Mouse (Mus musculus): ENCODE measurements at regions not wholly inside any gene's neighbourhood (a gene's known extent, or its start where the extent isn't known, plus 50 kb on each side); places are given as distances from the start of the nearest gene placed in this dataset.

DNA sequence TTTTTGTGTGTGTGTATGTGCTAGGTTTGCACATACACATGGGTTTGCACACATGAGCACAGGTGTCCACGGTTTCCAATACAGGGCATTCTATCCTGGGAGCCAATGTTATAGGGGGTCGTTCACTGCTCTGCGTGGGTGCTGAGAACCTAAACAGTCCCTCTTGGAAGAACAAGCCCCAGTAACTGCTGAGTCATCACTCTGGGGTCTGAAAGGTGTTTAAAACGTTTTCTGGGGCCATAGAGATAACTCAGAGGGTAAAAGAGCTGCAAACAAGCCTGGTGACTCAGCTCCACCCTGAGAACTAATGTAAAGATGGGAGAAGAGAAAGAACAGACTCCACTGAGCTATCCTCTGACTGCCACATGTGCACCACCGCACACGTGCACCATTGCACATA lies 172.0 kb upstream of the Tbx3 start:
- H3K36me3 ChIP-seq: no peaks in the 10 kb centered on the region
- WGBS: 67% methylated on average over 6 of the region's 6 CpGs
- no peaks in the 10 kb centered on the region for H3K9me3 ChIP-seq

DNA sequence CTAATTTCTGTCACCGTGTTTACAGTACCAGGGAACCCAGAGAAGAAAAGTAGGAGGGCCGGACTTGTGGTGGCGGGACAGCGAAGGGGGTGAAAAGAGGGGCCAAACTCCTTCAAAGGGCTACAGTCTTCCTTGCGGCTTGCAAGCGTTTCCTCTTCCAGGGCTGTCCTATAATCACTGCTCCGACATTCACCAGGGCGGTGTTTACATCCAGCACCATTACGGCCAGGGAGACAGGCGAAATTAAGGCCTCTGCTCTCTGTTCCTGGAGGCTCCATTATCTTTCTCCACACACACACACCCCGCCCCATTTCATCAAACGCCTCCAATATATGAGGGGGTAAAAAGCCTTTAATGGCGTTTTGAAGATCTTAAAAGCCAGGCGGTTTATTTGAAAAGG lies 162.8 kb upstream of the Tbx3 start:
- WGBS: 37% methylated on average over 14 of the region's 14 CpGs
- Histone ChIP-seq H3K4me2 (no peak overlapping the region), H3K4me1 (no peaks in the 10 kb centered on the region), H3K9me3 (no peaks in the 10 kb centered on the region), H3K4me3 (no peak overlapping the region), H3K27me3 (0 out of 2 replicates have a peak, but pooled peaks cover 11% of the 10 kb centered on the region), H3K27ac (no peak overlapping the region), H3K9ac (no peak overlapping the region), H3K36me3 (no peaks in the 10 kb centered on the region)
- no peak for ATAC-seq (ENCODE audit: insufficient number of reproducible peaks, low FRiP score, low TSS enrichment, low read depth)

More for the DNA sequence above, 172.0 kb upstream of the Tbx3 start:
- no peak for ATAC-seq (ENCODE audit: insufficient number of reproducible peaks, low FRiP score, low TSS enrichment, low read depth)
- Histone ChIP-seq H3K9ac (no peak overlapping the region), H3K27me3 (peaks cover 7% of the 10 kb centered on the region; the same call in 1 of the 2 replicates), H3K27ac (no peak overlapping the region), H3K4me1 (no peaks in the 10 kb centered on the region), H3K4me2 (no peak overlapping the region), H3K4me3 (no peak overlapping the region)

DNA sequence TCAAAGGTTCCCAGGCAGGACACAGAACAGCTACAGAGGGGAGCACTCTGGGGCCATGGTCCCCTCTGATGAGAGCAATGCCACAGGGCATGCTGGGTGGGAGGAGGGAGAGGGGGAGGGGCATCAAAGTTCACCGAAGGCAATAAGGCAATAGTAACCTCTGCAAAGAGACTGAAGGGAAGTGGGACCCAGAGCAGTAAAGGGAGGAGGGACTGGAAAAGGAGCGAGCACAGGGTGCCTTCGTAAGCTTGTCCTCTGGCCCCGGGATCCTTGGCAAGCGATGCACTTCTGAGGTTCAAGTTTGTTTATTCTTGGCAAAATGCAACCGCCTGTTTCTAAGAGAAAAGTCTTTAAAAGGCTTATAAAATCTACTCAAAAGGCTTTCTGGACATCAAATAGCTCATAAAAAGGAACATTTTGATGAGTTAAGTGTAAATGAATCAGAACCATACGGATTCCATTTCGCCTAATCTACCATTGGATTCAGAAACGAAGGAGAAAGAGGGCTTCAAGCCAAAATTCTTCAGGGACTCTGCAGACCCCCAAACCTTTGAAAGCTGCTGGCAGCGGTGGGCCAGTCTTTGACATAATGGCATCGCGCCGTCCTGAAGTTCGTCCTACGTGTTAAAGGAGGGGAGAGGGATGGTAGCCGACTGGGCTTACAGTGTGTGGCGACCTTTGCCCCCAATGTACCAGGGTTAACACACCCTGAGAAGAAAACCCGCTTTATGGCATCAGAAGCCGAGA lies 151.8 kb upstream of the Tbx3 start:
- H3K9ac ChIP-seq: no peak overlapping the region
- ATAC-seq (ENCODE audit: insufficient number of reproducible peaks, low FRiP score, low TSS enrichment, low read depth): no peak
- H3K4me3 ChIP-seq: no peak overlapping the region
- H3K27ac ChIP-seq: no peak overlapping the region
- 38% methylated on average over 19 of the region's 19 CpGs for WGBS
- peaks cover 24% of the 10 kb centered on the region for H3K4me1 ChIP-seq
- H3K4me2 ChIP-seq: no peak overlapping the region
- H3K36me3 ChIP-seq: no peaks in the 10 kb centered on the region
- peaks cover 26% of the 10 kb centered on the region for H3K27me3 ChIP-seq
- no peaks in the 10 kb centered on the region for H3K9me3 ChIP-seq

DNA sequence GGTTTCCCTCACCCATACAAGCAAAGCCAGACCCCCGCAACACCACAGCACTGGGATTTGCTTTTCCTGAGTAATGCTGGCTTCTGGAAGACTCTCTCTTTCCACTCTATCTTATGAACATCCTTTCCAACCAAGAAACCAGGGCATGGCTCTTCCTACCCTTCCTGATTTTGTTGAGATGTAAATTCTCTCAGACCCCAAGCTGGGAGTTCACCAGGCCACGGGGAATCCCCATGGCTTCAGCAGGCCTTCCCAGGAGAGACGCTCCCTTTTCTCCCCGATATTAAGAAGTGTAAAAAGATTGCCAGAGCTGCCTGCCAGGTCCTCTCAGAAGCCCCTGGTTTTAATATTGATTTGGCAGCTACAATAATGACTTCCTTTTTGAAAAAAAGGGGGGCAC lies 146.3 kb upstream of the Tbx3 start:
- peaks cover 20% of the 10 kb centered on the region for H3K4me1 ChIP-seq
- no peak overlapping the region for H3K4me2 ChIP-seq
- H3K27ac ChIP-seq: no peak overlapping the region
- peaks cover 27% of the 10 kb centered on the region; the same call in 1 of the 2 replicates for H3K27me3 ChIP-seq
- no peak overlapping the region for H3K4me3 ChIP-seq
- no peak for ATAC-seq (ENCODE audit: insufficient number of reproducible peaks, low FRiP score, low TSS enrichment, low read depth)
- WGBS: 26% methylated on average over 4 of the region's 4 CpGs
- H3K36me3 ChIP-seq: no peaks in the 10 kb centered on the region
- H3K9me3 ChIP-seq: no peaks in the 10 kb centered on the region
- H3K9ac ChIP-seq: no peak overlapping the region

DNA sequence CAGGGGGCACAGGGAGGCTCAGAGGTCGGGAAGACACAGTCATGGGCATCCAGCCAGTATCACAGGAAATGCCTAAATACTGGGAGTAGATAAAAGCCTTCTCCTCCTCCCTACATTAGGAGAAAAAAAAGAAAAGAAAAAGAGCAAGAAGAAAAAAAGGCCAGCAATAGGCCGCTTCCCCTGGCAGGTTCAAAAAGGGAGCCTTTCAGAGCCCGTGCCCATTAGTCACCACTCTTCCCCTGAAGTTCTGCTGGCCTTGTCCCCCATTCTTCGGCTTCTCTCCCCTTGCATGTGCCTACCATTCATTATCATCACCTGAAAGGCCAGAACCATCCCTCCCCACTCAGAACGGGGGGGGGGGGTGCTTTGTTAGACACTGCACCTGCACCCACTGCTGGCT lies 144.5 kb upstream of the Tbx3 start:
- no peak overlapping the region for H3K27ac ChIP-seq
- no peak overlapping the region for H3K9ac ChIP-seq
- 78% methylated on average over 5 of the region's 5 CpGs for WGBS
- peaks cover 18% of the 10 kb centered on the region for H3K4me1 ChIP-seq
- ATAC-seq (ENCODE audit: insufficient number of reproducible peaks, low FRiP score, low TSS enrichment, low read depth): no peak
- peaks cover 24% of the 10 kb centered on the region; the same call in 1 of the 2 replicates for H3K27me3 ChIP-seq
- H3K36me3 ChIP-seq: no peaks in the 10 kb centered on the region
- H3K9me3 ChIP-seq: no peaks in the 10 kb centered on the region
- no peak overlapping the region for H3K4me2 ChIP-seq
- no peak overlapping the region for H3K4me3 ChIP-seq

DNA sequence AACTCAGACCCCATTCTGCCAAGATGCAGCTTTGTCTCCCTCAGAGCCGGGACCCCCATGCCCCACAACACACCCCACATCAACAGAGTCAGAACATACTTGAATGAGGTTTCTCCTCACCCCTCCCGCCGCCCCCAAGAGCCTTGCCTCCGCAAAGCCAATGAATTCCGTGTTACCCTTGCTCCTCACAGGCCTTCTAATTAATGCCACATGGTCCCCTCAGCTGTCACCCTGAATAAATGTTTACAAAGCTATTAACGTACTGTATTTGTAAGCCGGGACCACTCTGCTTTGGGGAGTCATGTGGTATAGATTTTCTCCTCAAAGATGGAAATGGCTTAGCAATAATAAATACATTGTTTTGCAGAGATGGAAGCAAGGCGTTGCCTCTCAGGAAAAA lies 140.5 kb upstream of the Tbx3 start:
- H3K27me3 ChIP-seq: peaks cover 29% of the 10 kb centered on the region; the same call in 1 of the 2 replicates
- no peak overlapping the region for H3K4me3 ChIP-seq
- no peak overlapping the region for H3K9ac ChIP-seq
- H3K9me3 ChIP-seq: no peaks in the 10 kb centered on the region
- no peaks in the 10 kb centered on the region for H3K36me3 ChIP-seq
- no peak overlapping the region for H3K27ac ChIP-seq
- ATAC-seq (ENCODE audit: insufficient number of reproducible peaks, low FRiP score, low TSS enrichment, low read depth): no peak
- H3K4me2 ChIP-seq: no peak overlapping the region
- 22% methylated on average over 8 of the region's 8 CpGs for WGBS
- peaks cover 7% of the 10 kb centered on the region for H3K4me1 ChIP-seq

DNA sequence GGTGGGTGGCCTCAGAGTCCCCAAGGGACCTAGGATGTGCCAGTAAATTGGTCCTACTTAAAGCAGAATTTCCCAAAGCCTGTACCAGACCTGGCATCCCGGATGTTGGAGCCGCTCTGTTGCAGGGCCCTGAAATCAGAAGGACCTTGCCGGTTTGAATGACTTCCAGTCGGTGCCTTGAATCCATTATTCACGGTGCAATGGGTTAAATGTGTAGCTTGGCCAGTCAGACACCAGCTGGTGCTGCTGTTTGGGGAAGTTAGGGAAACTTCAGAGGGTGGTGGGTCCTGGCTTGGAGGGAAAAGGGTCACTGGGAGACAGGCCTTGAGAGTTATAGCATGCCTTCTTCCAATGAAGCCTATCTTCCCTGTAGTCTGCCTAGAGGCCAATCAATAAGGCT lies 135.5 kb upstream of the Tbx3 start:
- H3K27me3 ChIP-seq: peaks cover 29% of the 10 kb centered on the region
- WGBS: 48% methylated on average over 5 of the region's 5 CpGs

DNA sequence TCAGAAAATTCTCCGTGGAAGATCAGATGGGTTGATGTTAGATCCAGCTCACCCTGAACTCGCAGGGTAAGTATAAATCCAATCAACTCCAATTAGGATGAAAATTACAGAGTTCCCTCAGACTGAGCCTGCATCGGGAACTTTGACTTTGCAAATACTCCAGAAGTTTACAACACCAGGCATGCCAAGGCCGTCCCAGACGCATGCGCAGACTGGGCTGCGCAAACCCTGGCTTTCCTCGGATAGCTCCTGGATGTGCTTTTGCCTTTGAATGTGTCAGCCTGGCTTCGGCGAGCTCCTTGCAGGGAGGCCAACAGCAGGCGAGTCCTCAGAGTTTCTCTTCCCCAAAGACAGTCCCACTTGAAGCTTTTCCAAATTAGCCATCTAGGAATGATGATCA lies 127.6 kb upstream of the Tbx3 start:
- Histone ChIP-seq H3K27me3 (peaks cover 26% of the 10 kb centered on the region), H3K27ac (no peak overlapping the region), H3K4me1 (peaks cover 11% of the 10 kb centered on the region), H3K9ac (no peak overlapping the region), H3K36me3 (no peaks in the 10 kb centered on the region), H3K4me3 (no peak overlapping the region), H3K9me3 (no peaks in the 10 kb centered on the region), H3K4me2 (no peak overlapping the region)
- 73% methylated on average over 11 of the region's 11 CpGs for WGBS
- ATAC-seq (ENCODE audit: insufficient number of reproducible peaks, low FRiP score, low TSS enrichment, low read depth): no peak

More for the DNA sequence above, 135.5 kb upstream of the Tbx3 start:
- Histone ChIP-seq H3K4me2 (no peak overlapping the region), H3K36me3 (no peaks in the 10 kb centered on the region), H3K4me1 (peaks cover 4% of the 10 kb centered on the region; the same call in 1 of the 2 replicates), H3K27ac (no peak overlapping the region), H3K9me3 (no peaks in the 10 kb centered on the region), H3K4me3 (no peak overlapping the region), H3K9ac (no peak overlapping the region)
- no peak for ATAC-seq (ENCODE audit: insufficient number of reproducible peaks, low FRiP score, low TSS enrichment, low read depth)

DNA sequence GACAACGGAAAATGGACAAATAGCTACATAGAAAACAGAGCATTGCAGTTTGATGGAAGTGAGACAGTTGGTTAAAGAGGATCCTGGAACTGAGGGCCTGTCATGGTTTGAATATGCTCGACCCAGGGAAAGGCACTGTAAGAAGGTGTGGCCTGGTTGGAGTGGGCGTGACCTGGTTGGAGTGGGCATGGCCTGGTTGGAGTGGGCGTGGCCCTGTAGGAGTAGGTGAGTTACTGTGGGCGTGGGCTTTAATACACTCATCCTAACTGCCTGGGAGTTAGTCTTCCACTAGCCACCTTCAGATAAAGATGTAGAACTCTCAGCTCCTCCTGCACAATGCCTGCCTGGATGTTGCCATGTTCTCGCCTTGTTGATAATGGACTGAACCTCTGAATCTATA lies 126.8 kb upstream of the Tbx3 start:
- H3K4me3 ChIP-seq: no peak overlapping the region
- no peaks in the 10 kb centered on the region for H3K36me3 ChIP-seq
- no peak overlapping the region for H3K4me2 ChIP-seq
- peaks cover 31% of the 10 kb centered on the region for H3K27me3 ChIP-seq
- no peaks in the 10 kb centered on the region for H3K9me3 ChIP-seq
- H3K4me1 ChIP-seq: peaks cover 11% of the 10 kb centered on the region
- no peak for ATAC-seq (ENCODE audit: insufficient number of reproducible peaks, low FRiP score, low TSS enrichment, low read depth)
- WGBS: 92% methylated on average over 6 of the region's 6 CpGs
- no peak overlapping the region for H3K9ac ChIP-seq
- no peak overlapping the region for H3K27ac ChIP-seq

DNA sequence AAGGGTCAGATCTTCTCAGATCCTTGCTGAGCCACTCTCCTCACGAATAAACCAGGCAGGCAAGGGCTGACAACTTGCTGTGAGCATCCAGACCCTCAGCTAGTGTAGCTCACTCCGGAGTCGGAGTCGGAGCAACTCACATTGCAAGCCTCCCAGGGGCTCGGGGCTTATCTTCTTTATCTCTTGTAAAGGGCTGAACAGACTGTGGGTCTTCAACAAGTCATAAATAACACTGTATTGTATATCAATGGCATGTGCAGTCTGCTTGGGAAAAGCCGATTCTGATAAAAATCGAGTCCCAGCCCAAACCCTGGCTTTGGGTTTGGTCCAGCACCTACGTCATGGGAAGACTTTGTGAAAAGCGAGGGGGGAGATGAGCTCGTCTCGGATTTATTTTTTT lies 125.8 kb upstream of the Tbx3 start:
- Histone ChIP-seq H3K27me3 (peaks cover 32% of the 10 kb centered on the region), H3K4me3 (no peak overlapping the region), H3K36me3 (no peaks in the 10 kb centered on the region), H3K4me1 (peaks cover 11% of the 10 kb centered on the region), H3K9ac (no peak overlapping the region), H3K9me3 (no peaks in the 10 kb centered on the region), H3K4me2 (no peak overlapping the region), H3K27ac (no peak overlapping the region)
- no peak for ATAC-seq (ENCODE audit: insufficient number of reproducible peaks, low FRiP score, low TSS enrichment, low read depth)
- WGBS: 41% methylated on average over 11 of the region's 11 CpGs

DNA sequence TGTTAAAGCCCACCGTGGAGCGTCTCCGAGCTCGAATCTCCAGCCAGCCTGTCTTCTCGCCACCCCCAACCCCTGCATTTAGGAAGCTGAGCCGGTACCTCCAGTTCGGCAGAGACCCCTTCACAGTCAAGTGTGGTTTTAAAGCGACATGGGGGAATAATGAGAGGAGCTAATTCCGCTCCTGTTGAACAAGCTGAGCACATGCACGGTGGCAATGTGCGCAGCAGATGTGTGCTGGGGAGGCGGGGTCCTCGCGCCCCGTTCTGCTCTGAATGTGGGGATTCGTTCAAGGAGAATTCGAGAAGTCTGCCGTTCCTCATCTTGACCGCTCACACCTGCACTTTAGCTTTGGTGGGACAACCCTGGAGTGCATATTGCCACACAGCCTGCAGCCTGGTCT lies 123.4 kb upstream of the Tbx3 start:
- Histone ChIP-seq H3K9me3 (no peaks in the 10 kb centered on the region), H3K4me1 (peaks cover 19% of the 10 kb centered on the region), H3K36me3 (no peaks in the 10 kb centered on the region), H3K4me2 (peak overlapping the region; percentile 17; the same call in 1 of the 2 replicates), H3K27ac (no peak overlapping the region), H3K9ac (no peak overlapping the region), H3K4me3 (0 out of 2 replicates have a peak overlapping the region, but pooled peaks have one; percentile 1), H3K27me3 (peaks cover 28% of the 10 kb centered on the region)
- no peak for ATAC-seq (ENCODE audit: insufficient number of reproducible peaks, low FRiP score, low TSS enrichment, low read depth)
- WGBS: 32% methylated on average over 19 of the region's 19 CpGs

DNA sequence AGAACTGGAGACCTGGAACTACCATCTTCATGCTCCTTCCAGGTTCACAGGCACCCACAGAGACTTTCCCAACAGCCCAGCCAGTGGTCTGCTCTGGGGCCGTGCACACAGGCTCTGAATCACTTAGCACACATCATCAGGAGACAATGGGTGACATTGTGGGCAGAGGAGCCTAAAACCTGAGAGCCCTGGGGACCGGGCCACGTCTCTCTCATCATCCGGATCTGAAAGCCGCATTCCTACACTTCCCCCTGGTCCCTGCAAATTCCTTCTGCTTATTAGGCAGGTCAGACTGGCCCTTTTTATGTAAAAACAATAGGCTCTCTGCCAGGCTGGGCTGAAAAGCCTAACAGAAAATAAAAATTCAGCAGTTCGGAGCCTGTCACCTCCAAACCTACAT lies 119.6 kb upstream of the Tbx3 start:
- Histone ChIP-seq H3K27ac (no peak overlapping the region), H3K36me3 (no peaks in the 10 kb centered on the region), H3K4me3 (no peak overlapping the region), H3K9me3 (no peaks in the 10 kb centered on the region), H3K9ac (no peak overlapping the region), H3K4me2 (no peak overlapping the region), H3K4me1 (peaks cover 22% of the 10 kb centered on the region), H3K27me3 (peaks cover 17% of the 10 kb centered on the region)
- no peak for ATAC-seq (ENCODE audit: insufficient number of reproducible peaks, low FRiP score, low TSS enrichment, low read depth)
- WGBS: 16% methylated on average over 6 of the region's 6 CpGs
